ENCODE assay signal across 36 mouse cellular contexts in the genomic region with DNA sequence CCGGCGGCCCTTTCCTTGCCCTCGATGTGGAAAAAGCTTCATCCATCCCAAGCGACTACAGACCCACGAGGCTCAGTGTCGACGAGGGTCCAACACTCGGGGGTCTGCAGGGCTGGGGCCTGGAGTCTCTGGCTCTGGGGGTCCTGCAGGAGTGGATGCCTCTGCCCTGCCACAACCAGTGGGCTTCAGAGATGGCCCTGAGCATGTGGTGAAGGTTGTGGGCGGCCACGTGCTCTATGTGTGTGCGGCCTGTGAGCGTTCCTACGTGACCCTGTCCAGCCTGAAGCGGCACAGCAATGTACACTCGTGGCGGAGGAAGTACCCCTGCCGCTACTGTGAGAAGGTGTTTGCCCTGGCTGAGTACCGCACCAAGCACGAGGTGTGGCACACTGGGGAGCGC. TPM values are rescaled to one million over a fixed set of nuclear protein-coding genes. Genes with fewer than 3 reads are reported as not detected.
DNase-seq lines count a peak whose midpoint lies in the region; ATAC-seq and TF ChIP-seq lines count a peak whose summit lies in the region.
"Had no signal": no experiment of that assay in that cellular context is flagged by ENCODE, and none has a peak within 500 bp of the region (broad histone marks: within the 10 kb centered on the region; RNA-seq: fewer than 3 reads in every experiment).

No protein-coding gene starts in this region.

- no peak overlapping the region for H3K4me2 ChIP-seq in midbrain, embryonic 14.5 days (ENCODE audit: low read length)
- H3K4me2 ChIP-seq: limb, embryonic 15.5 days; liver, embryonic 15.5 days; lung, embryonic 14.5 days; midbrain, embryonic 12.5 days; neural tube, embryonic 12.5 days had no signal

- no peak for ATAC-seq in midbrain, embryonic 14.5 days (ENCODE audit: low FRiP score, low TSS enrichment)
- no peak for ATAC-seq in granulocyte monocyte progenitor cell, adult 5-6 weeks (replicated peaks; ENCODE audit: poor library complexity, severe bottlenecking)
- ATAC-seq: activated CD4-positive, CD25-positive, alpha-beta regulatory T cell, adult 4 months; forebrain, embryonic 14.5 days; intestine, embryonic 16.5 days had no signal

- H3K9me3 ChIP-seq in midbrain, embryonic 10.5 days (replicated peaks), result no peaks in the 10 kb centered on the region
- H3K9me3 ChIP-seq in midbrain, embryonic 14.5 days (ENCODE audit: control insufficient read depth, low read length), result no peaks in the 10 kb centered on the region
- no peaks in the 10 kb centered on the region for H3K9me3 ChIP-seq in ES-E14 (ENCODE audit: control insufficient read depth, insufficient read depth, low read depth, low read length)
- H3K9me3 ChIP-seq: heart, embryonic 10.5 days; limb, embryonic 15.5 days; liver, embryonic 15.5 days; midbrain, embryonic 12.5 days; neural tube, embryonic 12.5 days had no signal

- peaks cover 49% of the 10 kb centered on the region for H3K27me3 ChIP-seq in midbrain, embryonic 10.5 days (ENCODE audit: low read depth, poor library complexity, severe bottlenecking)
- H3K27me3 ChIP-seq in midbrain, embryonic 14.5 days (ENCODE audit: control insufficient read depth, insufficient read depth, low read length), result no peaks in the 10 kb centered on the region
- H3K27me3 ChIP-seq: limb, embryonic 15.5 days had no signal

- H3K36me3 ChIP-seq in midbrain, embryonic 10.5 days, result 0 out of 2 replicates have a peak, but pooled peaks cover 2% of the 10 kb centered on the region
- peaks cover 13% of the 10 kb centered on the region for H3K36me3 ChIP-seq in midbrain, embryonic 14.5 days (ENCODE audit: control insufficient read depth, insufficient read depth, low read length)
- H3K36me3 ChIP-seq in ES-E14 (ENCODE audit: control insufficient read depth, insufficient read depth, low read length, poor library complexity, severe bottlenecking), result no peaks in the 10 kb centered on the region
- H3K36me3 ChIP-seq: liver, embryonic 15.5 days had no signal

- WGBS in midbrain, embryonic 10.5 days, result 85% methylated on average over 20 of the region's 20 CpGs
- WGBS in midbrain, embryonic 14.5 days, result 86% methylated on average over 20 of the region's 20 CpGs

- H3K9ac ChIP-seq in midbrain, embryonic 14.5 days (replicated peaks; ENCODE audit: low read length), result no peak overlapping the region
- H3K9ac ChIP-seq in ES-E14 (ENCODE audit: insufficient read depth, low read depth, low read length, poor library complexity, severe bottlenecking), result no peak overlapping the region; the same call in 1 of the 2 replicates
- H3K9ac ChIP-seq: limb, embryonic 15.5 days; liver, embryonic 15.5 days; lung, embryonic 14.5 days; midbrain, embryonic 12.5 days; neural tube, embryonic 12.5 days had no signal

- 0 out of 2 replicates have a peak overlapping the region, but pooled peaks have one; percentile 9 for H3K27ac ChIP-seq in midbrain, embryonic 10.5 days (replicated peaks)
- no peak overlapping the region for H3K27ac ChIP-seq in midbrain, embryonic 14.5 days (replicated peaks; ENCODE audit: low read depth, low read length)
- H3K27ac ChIP-seq in ES-E14 (ENCODE audit: insufficient read depth, low read depth, low read length, poor library complexity, severe bottlenecking), result no peak overlapping the region
- H3K27ac ChIP-seq: gastrocnemius, adult 2 months; hindbrain, postnatal 0 days; kidney, postnatal 0 days; limb, embryonic 15.5 days; liver, embryonic 15.5 days; midbrain, embryonic 12.5 days; neural tube, embryonic 12.5 days; stomach, postnatal 0 days had no signal

- H3K4me3 ChIP-seq in midbrain, embryonic 10.5 days, result no peak overlapping the region
- no peak overlapping the region for H3K4me3 ChIP-seq in midbrain, embryonic 14.5 days (replicated peaks; ENCODE audit: low read depth, low read length)
- peak overlapping the region; percentile 32 to 36; a peak in 2 of 4 replicates for H3K4me3 ChIP-seq in ES-E14 (ENCODE audit: insufficient read depth in 1 of 2, low read depth in 1 of 2, low read length in 2 of 2, poor library complexity in 1 of 2, severe bottlenecking in 1 of 2)
- H3K4me3 ChIP-seq: gastrocnemius, adult 2 months; heart, embryonic 10.5 days; limb, embryonic 15.5 days; liver, embryonic 15.5 days; midbrain, embryonic 12.5 days; neural tube, embryonic 12.5 days had no signal

- in situ Hi-C loops in ES-E14 (cut with MboI; ENCODE audit: low sequenced_read_pairs in 2 of 2, unreplicated experiment in 2 of 2), result no loop called here

- peak; percentile 91 for DNase-seq in heart, adult 11 months
- DNase-seq in heart, adult 18-20 months, result no peak
- DNase-seq in midbrain, embryonic 10.5 days (ENCODE audit: low spot score), result no peak
- DNase-seq in midbrain, embryonic 14.5 days, result no peak
- no peak for DNase-seq in ES-E14 (ENCODE audit: low read depth, low spot score)
- no peak for DNase-seq in lung, postnatal 36 days
- DNase-seq: adrenal gland, adult 2 months; adrenal gland, postnatal 36 days; cerebellum, postnatal 10 days; gastrocnemius, adult 2 months; heart, postnatal 4 days; kidney, adult 8-10 months; lung, postnatal 14 days; right cerebral cortex, postnatal 4 days; thymus, adult 2 months; thymus, postnatal 36 days had no signal

- peaks cover 23% of the 10 kb centered on the region for H3K4me1 ChIP-seq in midbrain, embryonic 10.5 days
- H3K4me1 ChIP-seq in midbrain, embryonic 14.5 days (ENCODE audit: control insufficient read depth, insufficient read depth, low read length), result no peaks in the 10 kb centered on the region
- peaks cover 6 to 25% of the 10 kb centered on the region in 2 experiments; a peak in 3 of 4 replicates for H3K4me1 ChIP-seq in ES-E14 (ENCODE audit: control insufficient read depth in 2 of 2, insufficient read depth in 2 of 2, low read length in 2 of 2, poor library complexity in 1 of 2)
- H3K4me1 ChIP-seq: liver, embryonic 15.5 days; midbrain, embryonic 12.5 days had no signal

TF ChIP-seq in ES-E14, 5 proteins besides CTCF, POLR2A, EP300 and RAD21:
- TF ChIP-seq CHD2 (IDR thresholded peaks at IDR 0.05; ENCODE audit: low read depth, low read length), result no peak

RNA-seq across cellular contexts. Expression of gene Zbtb4, which starts 10.8 kb away (rescaled TPM):
- total RNA-seq in heart, adult 18-20 months (2021), result 10 to 100 TPM; 41.7 to 44.7 TPM
- polyA plus RNA-seq in midbrain, embryonic 10.5 days (2016; fragmentation: Nextera tagmentation; extraction: Ambion mirVana), result 0.64 and 0.91 TPM in 2 replicates
- 3.8 and 4.2 TPM in 2 replicates for polyA plus RNA-seq in midbrain, embryonic 14.5 days (2014; fragmentation: Nextera tagmentation; extraction: Ambion mirVana)
- 1.6 and 3.0 TPM in 2 replicates for total RNA-seq in ES-E14 (2012; rRNA removed)
- total RNA-seq in granulocyte monocyte progenitor cell, adult 5-6 weeks (2014; fragmentation: Nextera tagmentation), result 1.8 and 2.1 TPM in 2 replicates
- total RNA-seq in granulocyte monocyte progenitor cell, adult 5-6 weeks (2017), result 0.26 and 0.43 TPM in 2 replicates

RNA-seq across cellular contexts. Expression of gene Slc35g3, which starts 14.7 kb away (rescaled TPM):
- total RNA-seq in heart, adult 18-20 months (2021), result not detected
- polyA plus RNA-seq in midbrain, embryonic 10.5 days (2016; fragmentation: Nextera tagmentation; extraction: Ambion mirVana), result 0.09 TPM in 1 of 2 replicates, not detected in the other
- polyA plus RNA-seq in midbrain, embryonic 14.5 days (2014; fragmentation: Nextera tagmentation; extraction: Ambion mirVana), result 0.14 TPM in 1 of 2 replicates, not detected in the other
- 0.22 and 0.48 TPM in 2 replicates for total RNA-seq in ES-E14 (2012; rRNA removed)
- total RNA-seq in granulocyte monocyte progenitor cell, adult 5-6 weeks (2014; fragmentation: Nextera tagmentation), result not detected in 2 replicates
- total RNA-seq in granulocyte monocyte progenitor cell, adult 5-6 weeks (2017), result not detected in 2 replicates
- total RNA-seq: adrenal gland, adult 2 months; adrenal gland, postnatal 36 days; common myeloid progenitor, adult 5-6 weeks; gastrocnemius, adult 2 months; heart, postnatal 4 days; hindbrain, postnatal 0 days; layer of hippocampus, adult 8-10 months; layer of hippocampus, postnatal 25 days; left cerebral cortex, adult 8-10 months; left cerebral cortex, postnatal 36 days; megakaryocyte progenitor cell, adult 5-6 weeks had no signal
- polyA plus RNA-seq: activated CD4-positive, CD25-positive, alpha-beta regulatory T cell, adult 4 months; adrenal gland, adult 2 months; heart, embryonic 10.5 days; kidney, postnatal 0 days; liver, embryonic 15.5 days; neural tube, embryonic 12.5 days; spleen, adult 2 months; stomach, postnatal 0 days had no signal

RNA-seq across cellular contexts. Expression of gene Polr2a, which starts 18.1 kb away (rescaled TPM):
- 10 to 100 TPM; 27.4 to 33.4 TPM for total RNA-seq in heart, adult 18-20 months (2021)
- polyA plus RNA-seq in midbrain, embryonic 10.5 days (2016; fragmentation: Nextera tagmentation; extraction: Ambion mirVana), result 25.6 and 32.2 TPM in 2 replicates
- polyA plus RNA-seq in midbrain, embryonic 14.5 days (2014; fragmentation: Nextera tagmentation; extraction: Ambion mirVana), result 20.0 and 30.7 TPM in 2 replicates
- 71.9 and 74.2 TPM in 2 replicates for total RNA-seq in ES-E14 (2012; rRNA removed)
- 153 and 165 TPM in 2 replicates for total RNA-seq in granulocyte monocyte progenitor cell, adult 5-6 weeks (2014; fragmentation: Nextera tagmentation)
- 30.2 and 38.5 TPM in 2 replicates for total RNA-seq in granulocyte monocyte progenitor cell, adult 5-6 weeks (2017)

RNA-seq across cellular contexts. Expression of gene Chrnb1, which starts 19.3 kb away (rescaled TPM):
- 1 to 10 TPM; 2.0 to 4.6 TPM for total RNA-seq in heart, adult 18-20 months (2021)
- polyA plus RNA-seq in midbrain, embryonic 10.5 days (2016; fragmentation: Nextera tagmentation; extraction: Ambion mirVana), result 1.1 TPM in 2 replicates
- 0.80 and 1.3 TPM in 2 replicates for polyA plus RNA-seq in midbrain, embryonic 14.5 days (2014; fragmentation: Nextera tagmentation; extraction: Ambion mirVana)
- total RNA-seq in ES-E14 (2012; rRNA removed), result 3.8 and 5.7 TPM in 2 replicates
- not detected in 2 replicates for total RNA-seq in granulocyte monocyte progenitor cell, adult 5-6 weeks (2014; fragmentation: Nextera tagmentation)
- total RNA-seq in granulocyte monocyte progenitor cell, adult 5-6 weeks (2017), result 0.82 TPM in 1 of 2 replicates, not detected in the other

RNA-seq across cellular contexts. Expression of gene Fgf11, which starts 25.2 kb away (rescaled TPM):
- total RNA-seq in heart, adult 18-20 months (2021), result 1 to 10 TPM; 2.6 to 3.0 TPM
- polyA plus RNA-seq in midbrain, embryonic 10.5 days (2016; fragmentation: Nextera tagmentation; extraction: Ambion mirVana), result 1.0 and 1.4 TPM in 2 replicates
- 3.2 and 3.6 TPM in 2 replicates for polyA plus RNA-seq in midbrain, embryonic 14.5 days (2014; fragmentation: Nextera tagmentation; extraction: Ambion mirVana)
- total RNA-seq in ES-E14 (2012; rRNA removed), result 0.31 and 0.42 TPM in 2 replicates
- 1.6 and 2.9 TPM in 2 replicates for total RNA-seq in granulocyte monocyte progenitor cell, adult 5-6 weeks (2014; fragmentation: Nextera tagmentation)
- total RNA-seq in granulocyte monocyte progenitor cell, adult 5-6 weeks (2017), result not detected in 2 replicates
- polyA plus RNA-seq: activated CD4-positive, CD25-positive, alpha-beta regulatory T cell, adult 4 months had no signal

Comparison
In these comparisons a context has a peak if more than half of its experiments do, and no peak if none do; other contexts are left out.
1. H3K4me3 ChIP-seq: peak in ES-E14 (2 of 2); none in midbrain, embryonic 10.5 days (single experiment) and midbrain, embryonic 14.5 days (single experiment).
2. RNA of gene Zbtb4, which starts 10.8 kb away (total RNA-seq): 41.7 to 44.7 TPM in heart, adult 18-20 months; 0.26 to 2.1 TPM in granulocyte monocyte progenitor cell, adult 5-6 weeks and 1.6 to 3.0 TPM in ES-E14; every median in the first group is over 10 times any median in the second.